Mouse (Mus musculus): ENCODE results near the gene Kcnk5.

DNA sequence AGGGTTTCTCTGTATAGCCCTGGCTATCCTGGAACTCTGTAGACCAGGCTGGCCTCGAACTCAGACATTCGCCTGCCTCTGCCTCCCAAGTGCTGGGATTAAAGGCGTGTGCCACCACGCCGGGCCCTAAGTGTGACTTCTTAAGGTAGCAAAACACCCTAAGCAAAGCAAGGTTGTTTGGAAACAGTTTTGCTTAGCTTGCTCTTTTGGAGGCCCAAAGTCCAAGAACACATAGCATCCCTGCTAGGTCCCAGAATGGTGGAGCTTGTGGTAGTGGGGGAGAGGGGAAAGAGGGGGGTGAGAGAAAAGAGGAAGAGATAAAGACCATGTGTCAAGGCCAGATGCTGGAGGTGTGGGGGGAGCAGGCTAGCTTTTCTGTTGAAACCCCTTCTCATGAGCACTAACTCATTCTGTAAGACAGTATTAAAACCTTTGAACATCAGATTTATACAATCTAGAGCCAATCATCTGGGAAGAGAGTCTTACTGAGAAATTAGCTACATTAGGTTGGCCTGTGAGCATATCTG, 21.1 kb upstream of the Kcnk5 start:
- TF ChIP-seq CTCF (IDR thresholded peaks at IDR 0.05; ENCODE audit: extremely low read depth, insufficient read length, insufficient replicate concordance, low read depth, low read length) (no peak), POLR2A (IDR thresholded peaks at IDR 0.05; ENCODE audit: low read depth, low read length) (no peak)

Data from small intestine, adult 2 months (tissue).